Mouse (Mus musculus) heart, postnatal 0 days (tissue): ENCODE measurements around the gene Ifnl2. TPM values are rescaled to one million over a fixed set of nuclear protein-coding genes. Genes with fewer than 3 reads are reported as not detected.

Source experiments
- ATAC-seq: fragments of 200-750 bp; cut with Nextera tagmentation; 2 replicates; pipeline ENCODE4 v1.8.0; 2017; ENCODE audit warnings: low read depth, moderate number of reproducible peaks, moderate library complexity; ENCODE audit not compliant: insufficient read depth
- DNase-seq: peaks from one replicate; pipeline ENCODE4 v3.0.0-alpha.2; 2016; ENCODE audit warnings: low spot score
- H3K27ac ChIP-seq: fragments of 300-500 bp; sonication (generic); 2 replicates; pipeline ENCODE4 v1.5.1; 2014; ENCODE audit warnings: low read depth, mild to moderate bottlenecking
- H3K27me3 ChIP-seq: fragments of 300-500 bp; sonication (generic); 2 replicates; pipeline ENCODE4 v1.6.1; 2014; ENCODE audit warnings: low read length, mixed read lengths; ENCODE audit not compliant: control insufficient read depth, insufficient read depth
- H3K36me3 ChIP-seq: fragments of 300-500 bp; sonication (generic); replicated peaks from 2 replicates; pipeline ENCODE4 v1.6.1; 2014; ENCODE audit warnings: low read length, mixed read lengths; ENCODE audit not compliant: control insufficient read depth, insufficient read depth
- H3K4me1 ChIP-seq: fragments of 300-500 bp; sonication (generic); 2 replicates; pipeline ENCODE4 v1.6.1; 2014; ENCODE audit warnings: antibody characterized with exemption; ENCODE audit not compliant: control insufficient read depth, insufficient read depth
- H3K4me2 ChIP-seq: fragments of 300-500 bp; sonication (generic); 2 replicates; pipeline ENCODE4 v1.6.1; 2014; ENCODE audit warnings: low read depth, mild to moderate bottlenecking, low read length, moderate library complexity
- H3K4me3 ChIP-seq: fragments of 300-500 bp; sonication (generic); 2 replicates; pipeline ENCODE4 v1.5.1; 2014; ENCODE audit warnings: low read depth, low read length
- H3K9ac ChIP-seq: fragments of 300-500 bp; sonication (generic); replicated peaks from 2 replicates; pipeline ENCODE4 v1.6.1; 2014; ENCODE audit warnings: low read depth, low read length, mixed read lengths
- H3K9me3 ChIP-seq: fragments of 300-500 bp; sonication (generic); replicated peaks from 2 replicates; pipeline ENCODE4 v1.6.1; 2016; ENCODE audit warnings: low read length; ENCODE audit not compliant: control insufficient read depth
- CTCF ChIP-seq: IDR thresholded peaks from 2 replicates; pipeline ENCODE4 v1.5.1; 2016; ENCODE audit warnings: antibody characterized with exemption, control low read depth, low read depth
- EP300 ChIP-seq: IDR thresholded peaks from 2 replicates; pipeline ENCODE4 v1.6.1; 2016; ENCODE audit warnings: antibody characterized with exemption, low read depth
- WGBS: fragments of 180-500 bp; shearing (Covaris S2); extraction: QIAGEN DNeasy Blood & Tissue Kit; methylation state at CpG from one replicate; pipeline ENCODE4 v1.1.7; 2014; 5-methylcytosine and 5-hydroxymethylcytosine counted together
- polyA plus RNA-seq: library from polyadenylated mRNA; unstranded; fragments of >200 nt; fragmentation: Nextera tagmentation; extraction: Ambion mirVana; gene quantifications from 2 replicates; pipeline ENCODE4 v1.2.1, GENCODE M21; 2015
- total RNA-seq: library from RNA; depleted of rRNA; stranded (reverse); fragments of >200 nt; gene quantifications from 2 replicates; pipeline ENCODE4 v1.2.3, GENCODE M21; 2014; ENCODE audit warnings: low replicate concordance

Ifnl2 gene
- total and polyA plus RNA-seq, 2 experiments from 2014 or later = not detected

DNA sequence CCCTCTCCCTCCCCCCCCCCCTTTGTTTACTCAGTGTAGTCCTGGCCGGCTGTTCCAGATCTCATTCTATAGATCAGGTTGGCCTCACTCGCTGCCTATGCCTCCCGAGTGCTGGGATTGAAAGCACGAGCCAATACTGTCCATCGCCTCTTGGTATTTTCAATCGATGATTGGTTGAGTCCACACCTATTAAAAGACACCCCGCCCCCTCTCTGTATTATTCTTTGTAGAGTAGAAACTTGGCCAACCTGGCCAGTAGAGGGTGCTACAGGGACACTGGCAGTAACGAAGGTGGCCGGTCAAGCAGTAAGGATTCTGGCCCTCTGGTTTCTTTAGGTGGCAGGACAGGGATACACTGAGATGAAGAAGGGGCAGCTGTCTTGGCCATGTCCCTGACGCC is 19.8 kb downstream of the Ifnl2 start:
- Histone ChIP-seq H3K9ac (no peak overlapping the region), H3K4me2 (no peak overlapping the region), H3K36me3 (no peaks in the 10 kb centered on the region), H3K4me1 (no peaks in the 10 kb centered on the region), H3K27me3 (no peaks in the 10 kb centered on the region), H3K9me3 (no peaks in the 10 kb centered on the region), H3K27ac (no peak overlapping the region), H3K4me3 (no peak overlapping the region)
- WGBS = 2% methylated on average over 10 of the region's 10 CpGs
- ATAC-seq (no peak), DNase-seq (peak; percentile 25)
- no peak for TF ChIP-seq EP300
- peak; percentile 64 for TF ChIP-seq CTCF

DNA sequence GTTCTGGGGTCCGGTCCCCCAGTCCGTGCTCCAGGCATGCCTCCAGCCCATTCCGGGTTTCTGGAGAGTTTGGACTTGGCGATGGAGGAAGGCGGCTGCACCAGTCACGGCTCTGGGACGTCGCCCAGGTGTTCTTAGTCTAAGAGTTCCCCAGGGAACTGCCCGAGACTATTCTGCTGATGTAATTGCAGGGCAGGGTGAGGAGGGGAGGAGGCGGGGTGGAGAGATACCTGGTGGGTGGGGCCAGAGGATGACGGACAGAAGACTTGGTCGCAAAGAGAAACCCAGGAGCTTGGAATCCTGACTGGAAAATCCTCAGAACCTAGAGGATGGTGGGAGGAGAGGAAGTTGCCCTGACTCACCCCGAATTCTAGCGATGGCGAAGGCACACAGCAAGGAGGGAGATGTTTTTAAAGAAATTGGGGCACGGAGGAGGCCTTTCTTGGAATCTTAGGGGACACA is 22.2 kb downstream of the Ifnl2 start:
- Histone ChIP-seq H3K27me3 (no peaks in the 10 kb centered on the region), H3K9me3 (no peaks in the 10 kb centered on the region), H3K4me2 (0 out of 2 replicates have a peak overlapping the region, but pooled peaks have one; percentile 10), H3K9ac (no peak overlapping the region), H3K4me3 (no peak overlapping the region), H3K36me3 (no peaks in the 10 kb centered on the region), H3K27ac (no peak overlapping the region), H3K4me1 (no peaks in the 10 kb centered on the region)
- WGBS = 6% methylated on average over 16 of the region's 16 CpGs
- no peak for ATAC-seq
- TF ChIP-seq EP300 (no peak), CTCF (no peak)
- DNase-seq = no peak

DNA sequence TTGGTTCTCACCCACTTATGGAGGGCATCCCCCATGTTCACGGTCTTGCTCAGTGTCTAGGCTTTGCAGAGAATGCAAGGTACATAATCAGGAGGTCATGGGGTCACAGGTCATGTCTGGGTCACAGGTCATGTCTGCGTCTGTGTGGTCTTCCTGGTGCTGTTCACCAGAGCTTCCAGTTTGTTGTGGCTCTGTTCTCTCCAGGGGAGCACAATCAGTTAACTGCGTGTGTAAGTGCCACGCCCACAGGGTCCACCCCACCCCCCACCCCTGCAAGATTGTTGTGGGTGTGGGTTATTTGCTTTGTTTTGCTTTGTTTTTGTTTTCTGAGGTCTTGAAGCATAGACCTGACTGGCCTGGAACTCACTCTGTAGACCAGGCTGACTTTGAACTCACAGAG is 26.1 kb downstream of the Ifnl2 start:
- Histone ChIP-seq H3K9ac (no peak overlapping the region), H3K4me3 (no peak overlapping the region), H3K27me3 (no peaks in the 10 kb centered on the region), H3K4me2 (no peak overlapping the region), H3K27ac (no peak overlapping the region), H3K4me1 (no peaks in the 10 kb centered on the region), H3K36me3 (no peaks in the 10 kb centered on the region), H3K9me3 (no peaks in the 10 kb centered on the region)
- ATAC-seq = no peak
- 27% methylated on average over 4 of the region's 4 CpGs for WGBS
- TF ChIP-seq EP300 (no peak), CTCF (no peak)
- no peak for DNase-seq

DNA sequence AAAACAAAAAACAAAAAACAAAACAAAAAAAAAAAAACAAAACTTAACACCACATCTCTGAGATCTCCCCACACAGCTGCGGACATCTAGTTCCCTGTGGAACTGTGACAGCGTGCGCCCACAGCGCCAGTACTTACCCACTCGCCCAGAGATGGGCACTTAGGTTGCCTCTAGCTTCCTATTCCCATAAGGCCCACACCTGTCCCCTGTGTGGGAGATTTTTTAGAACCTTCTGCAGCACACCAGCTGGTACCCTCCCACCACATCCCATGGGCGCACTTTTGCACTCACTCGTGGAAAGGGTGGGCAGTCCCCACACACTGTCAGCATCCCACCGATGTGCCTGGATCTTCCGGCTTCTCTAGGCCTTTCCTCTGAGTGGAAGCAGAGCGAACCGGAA is 27.4 kb downstream of the Ifnl2 start:
- no peak overlapping the region for H3K4me2 ChIP-seq
- ATAC-seq (no peak), DNase-seq (no peak)
- 79% methylated on average over 11 of the region's 11 CpGs for WGBS
- no peaks in the 10 kb centered on the region for H3K4me1 ChIP-seq
- no peaks in the 10 kb centered on the region for H3K27me3 ChIP-seq
- H3K27ac ChIP-seq = no peak overlapping the region
- no peak overlapping the region for H3K4me3 ChIP-seq
- H3K36me3 ChIP-seq = no peaks in the 10 kb centered on the region
- H3K9ac ChIP-seq = no peak overlapping the region
- no peak for TF ChIP-seq EP300
- no peak for TF ChIP-seq CTCF
- no peaks in the 10 kb centered on the region for H3K9me3 ChIP-seq

DNA sequence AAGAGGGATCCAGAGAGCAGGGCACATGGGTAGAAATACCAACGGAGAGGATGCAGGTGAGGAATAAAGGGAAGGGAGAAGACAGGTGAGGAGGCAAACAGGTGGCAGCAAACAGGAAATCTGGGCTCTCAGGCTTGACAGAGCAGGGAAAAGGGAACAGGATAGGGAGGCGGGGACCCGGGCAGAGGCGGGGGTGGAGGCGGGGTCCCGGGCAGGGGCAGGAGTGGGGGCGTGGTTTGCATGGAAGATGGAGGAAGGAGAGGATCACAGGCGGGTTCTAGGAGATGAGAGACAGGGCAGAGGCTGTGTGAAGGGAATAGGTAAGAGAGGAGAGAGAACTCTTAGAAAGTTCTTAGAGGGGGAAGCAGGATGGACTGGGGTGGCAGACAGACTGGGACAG is 31.4 kb downstream of the Ifnl2 start:
- TF ChIP-seq CTCF (no peak), EP300 (no peak)
- Histone ChIP-seq H3K27me3 (no peaks in the 10 kb centered on the region), H3K4me3 (no peak overlapping the region), H3K27ac (no peak overlapping the region), H3K9ac (no peak overlapping the region), H3K4me2 (no peak overlapping the region), H3K4me1 (no peaks in the 10 kb centered on the region), H3K9me3 (no peaks in the 10 kb centered on the region), H3K36me3 (no peaks in the 10 kb centered on the region)
- WGBS = 9% methylated on average over 8 of the region's 8 CpGs
- ATAC-seq (no peak), DNase-seq (no peak)

DNA sequence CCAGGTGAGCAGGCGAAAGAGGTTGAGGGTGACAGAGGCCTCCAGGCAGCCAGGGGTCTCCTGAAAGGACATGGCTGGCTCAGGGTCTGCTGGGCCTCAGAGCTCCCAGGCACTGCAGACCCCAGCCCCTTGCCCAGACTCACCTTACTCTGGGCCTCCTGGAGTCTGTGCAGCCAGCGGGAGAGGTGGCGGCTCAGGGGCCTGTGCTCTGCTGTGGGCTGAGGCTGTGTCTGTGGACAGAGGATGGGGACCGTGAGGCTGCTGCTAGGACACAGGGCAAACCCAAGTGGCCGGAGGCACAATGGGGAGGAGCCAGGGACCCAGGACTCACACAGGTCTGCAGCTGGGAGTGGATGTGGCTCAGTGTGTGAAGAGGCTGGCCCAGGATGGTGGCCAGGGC is 32.9 kb downstream of the Ifnl2 start:
- WGBS = 80% methylated on average over 5 of the region's 5 CpGs

More for the DNA sequence above, 32.9 kb downstream of the Ifnl2 start:
- Histone ChIP-seq H3K27ac (no peak overlapping the region), H3K4me1 (no peaks in the 10 kb centered on the region), H3K36me3 (no peaks in the 10 kb centered on the region), H3K4me3 (no peak overlapping the region), H3K9ac (no peak overlapping the region), H3K27me3 (no peaks in the 10 kb centered on the region), H3K4me2 (no peak overlapping the region), H3K9me3 (no peaks in the 10 kb centered on the region)
- ATAC-seq (no peak), DNase-seq (no peak)
- TF ChIP-seq CTCF (no peak), EP300 (no peak)
